Comparison of ENCODE assay signal across 7 mouse cellular contexts in genomic region chr3:79286031-79286375, GRCm38 (mm10). TPM values are rescaled to one million over a fixed set of nuclear protein-coding genes. Genes with fewer than 3 reads are reported as not detected.
DNase-seq lines count a peak whose midpoint lies in the region; ATAC-seq and TF ChIP-seq lines count a peak whose summit lies in the region.

No protein-coding gene starts in this region.

- WGBS in lung, embryonic 14.5 days = 0% methylated on average over 10 of the region's 10 CpGs
- 1% methylated on average over 10 of the region's 10 CpGs for WGBS in forebrain, embryonic 14.5 days
- WGBS in limb, embryonic 11.5 days = under 1% methylated on average over 10 of the region's 10 CpGs
- under 1% methylated on average over 10 of the region's 10 CpGs for WGBS in neural tube, embryonic 13.5 days

- no peaks in the 10 kb centered on the region for H3K36me3 ChIP-seq in lung, embryonic 14.5 days (ENCODE audit: insufficient read depth)
- H3K36me3 ChIP-seq in forebrain, embryonic 14.5 days (ENCODE audit: control insufficient read depth, insufficient read depth, low read length) = no peaks in the 10 kb centered on the region
- H3K36me3 ChIP-seq in limb, embryonic 11.5 days (ENCODE audit: control insufficient read depth, insufficient read depth, low read length) = no peaks in the 10 kb centered on the region
- H3K36me3 ChIP-seq in neural tube, embryonic 13.5 days = no peaks in the 10 kb centered on the region

- peaks cover 15% of the 10 kb centered on the region; the same call in 1 of the 2 replicates for H3K4me1 ChIP-seq in lung, embryonic 14.5 days (ENCODE audit: insufficient read depth)
- H3K4me1 ChIP-seq in forebrain, embryonic 14.5 days (ENCODE audit: control insufficient read depth, insufficient read depth, low read length) = peaks cover 27% of the 10 kb centered on the region
- H3K4me1 ChIP-seq in limb, embryonic 11.5 days (ENCODE audit: control insufficient read depth, insufficient read depth, low read length) = peaks cover 13% of the 10 kb centered on the region
- peaks cover 47% of the 10 kb centered on the region for H3K4me1 ChIP-seq in neural tube, embryonic 13.5 days (replicated peaks)

- no peaks in the 10 kb centered on the region for H3K27me3 ChIP-seq in lung, embryonic 14.5 days (ENCODE audit: insufficient read depth, low read length)
- H3K27me3 ChIP-seq in forebrain, embryonic 14.5 days (replicated peaks; ENCODE audit: control insufficient read depth, insufficient read depth, low read length) = no peaks in the 10 kb centered on the region
- no peaks in the 10 kb centered on the region for H3K27me3 ChIP-seq in limb, embryonic 11.5 days (ENCODE audit: control insufficient read depth, insufficient read depth, low read length)
- H3K27me3 ChIP-seq in neural tube, embryonic 13.5 days = peaks cover 14% of the 10 kb centered on the region; the same call in 1 of the 2 replicates

- peak; percentile 0; the same call in 1 of the 2 replicates for ATAC-seq in lung, embryonic 14.5 days (ENCODE audit: insufficient read depth)
- no peak for ATAC-seq in forebrain, embryonic 14.5 days
- peak; percentile 22; the same call in 1 of the 2 replicates for ATAC-seq in limb, embryonic 11.5 days (ENCODE audit: insufficient number of reproducible peaks, low FRiP score, low TSS enrichment, low read depth)
- no peak for ATAC-seq in neural tube, embryonic 13.5 days (ENCODE audit: low read depth)

- peak overlapping the region; percentile 97 for H3K27ac ChIP-seq in lung, embryonic 14.5 days (ENCODE audit: low read depth)
- H3K27ac ChIP-seq in forebrain, embryonic 14.5 days (ENCODE audit: low read depth, low read length) = peak overlapping the region; percentile 96
- H3K27ac ChIP-seq in limb, embryonic 11.5 days (replicated peaks; ENCODE audit: low read depth, low read length) = peak overlapping the region; percentile 91; the same call in 1 of the 2 replicates
- H3K27ac ChIP-seq in neural tube, embryonic 13.5 days (replicated peaks) = peak overlapping the region; percentile 97

- H3K9me3 ChIP-seq in lung, embryonic 14.5 days (ENCODE audit: low read depth, low read length) = no peaks in the 10 kb centered on the region
- H3K9me3 ChIP-seq in forebrain, embryonic 14.5 days (replicated peaks; ENCODE audit: control insufficient read depth, low read length) = no peaks in the 10 kb centered on the region
- H3K9me3 ChIP-seq in limb, embryonic 11.5 days (ENCODE audit: control insufficient read depth, low read length) = no peaks in the 10 kb centered on the region
- H3K9me3 ChIP-seq in neural tube, embryonic 13.5 days = no peaks in the 10 kb centered on the region

- peak; percentile 41 for DNase-seq in lung, embryonic 14.5 days
- no peak for DNase-seq in lung, postnatal 10 days
- DNase-seq in T-cell, adult 2 months (ENCODE audit: low spot score) = peak; percentile 4
- DNase-seq in forebrain, embryonic 14.5 days (ENCODE audit: low spot score) = no peak
- DNase-seq in limb, embryonic 11.5 days (ENCODE audit: low spot score) = no peak
- DNase-seq in thymus, postnatal 36 days = no peak

- peak overlapping the region; percentile 89 for H3K9ac ChIP-seq in lung, embryonic 14.5 days
- peak overlapping the region; percentile 94 for H3K9ac ChIP-seq in forebrain, embryonic 14.5 days (ENCODE audit: low read length)
- H3K9ac ChIP-seq in limb, embryonic 11.5 days (ENCODE audit: low read length) = peak overlapping the region; percentile 84
- H3K9ac ChIP-seq in neural tube, embryonic 13.5 days = peak overlapping the region; percentile 96

- peak overlapping the region; percentile 89 for H3K4me2 ChIP-seq in lung, embryonic 14.5 days
- H3K4me2 ChIP-seq in forebrain, embryonic 14.5 days (ENCODE audit: low read length) = peak overlapping the region; percentile 78
- peak overlapping the region; percentile 67 for H3K4me2 ChIP-seq in limb, embryonic 11.5 days (ENCODE audit: low read depth, severe bottlenecking)
- peak overlapping the region; percentile 92 for H3K4me2 ChIP-seq in neural tube, embryonic 13.5 days

- H3K4me3 ChIP-seq in lung, embryonic 14.5 days (ENCODE audit: low read depth, low read length) = peak overlapping the region; percentile 90
- H3K4me3 ChIP-seq in forebrain, embryonic 14.5 days (ENCODE audit: low read depth, low read length) = peak overlapping the region; percentile 93
- H3K4me3 ChIP-seq in limb, embryonic 11.5 days (ENCODE audit: low read depth, low read length) = peak overlapping the region; percentile 87
- H3K4me3 ChIP-seq in neural tube, embryonic 13.5 days = peak overlapping the region; percentile 92

- TF ChIP-seq CTCF in lung, embryonic 14.5 days (IDR thresholded peaks at IDR 0.05; ENCODE audit: low read depth) = no peak

RNA-seq across cellular contexts. Expression of gene Rapgef2, which starts 0.3 kb away (rescaled TPM):
- polyA plus RNA-seq in lung, embryonic 14.5 days (2014; fragmentation: Nextera tagmentation; extraction: Ambion mirVana) = 8.7 and 10.1 TPM in 2 replicates
- 9.7 and 10.5 TPM in 2 replicates for polyA plus RNA-seq in forebrain, embryonic 14.5 days (2014; fragmentation: Nextera tagmentation; extraction: Ambion mirVana)
- polyA plus RNA-seq in limb, embryonic 11.5 days (2014; fragmentation: Nextera tagmentation; extraction: Ambion mirVana) = 5.6 and 8.7 TPM in 2 replicates
- polyA plus RNA-seq in neural tube, embryonic 13.5 days (2015; fragmentation: Nextera tagmentation; extraction: Ambion mirVana) = 6.9 and 9.0 TPM in 2 replicates

RNA-seq across cellular contexts. Expression of gene Gm17359, which starts 50.5 kb away (rescaled TPM):
- polyA plus RNA-seq in lung, embryonic 14.5 days (2014; fragmentation: Nextera tagmentation; extraction: Ambion mirVana) = not detected in 2 replicates
- 0.17 TPM in 1 of 2 replicates, not detected in the other for polyA plus RNA-seq in forebrain, embryonic 14.5 days (2014; fragmentation: Nextera tagmentation; extraction: Ambion mirVana)
- polyA plus RNA-seq in limb, embryonic 11.5 days (2014; fragmentation: Nextera tagmentation; extraction: Ambion mirVana) = 0.11 TPM in 1 of 2 replicates, not detected in the other
- not detected in 2 replicates for polyA plus RNA-seq in neural tube, embryonic 13.5 days (2015; fragmentation: Nextera tagmentation; extraction: Ambion mirVana)

Comparison
In these comparisons a context has a peak if more than half of its experiments do, and no peak if none do; other contexts are left out.
1. DNase-seq: peak in lung, embryonic 14.5 days (single experiment) and T-cell, adult 2 months (single experiment); none in lung, postnatal 10 days (single experiment), forebrain, embryonic 14.5 days (single experiment), limb, embryonic 11.5 days (single experiment) and thymus, postnatal 36 days (0 of 2).
2. ATAC-seq: peak in lung, embryonic 14.5 days (single experiment) and limb, embryonic 11.5 days (single experiment); none in forebrain, embryonic 14.5 days (single experiment) and neural tube, embryonic 13.5 days (single experiment).
3. Peak in every context shown above with its lines, with median percentiles within 50 percentile points of each other: H3K27ac ChIP-seq, H3K4me2 ChIP-seq, H3K4me3 ChIP-seq and H3K9ac ChIP-seq.